Mouse (Mus musculus) NIH3T3 (cell line): ENCODE measurements around the gene Clcf1.

Source experiments
- DNase-seq: peaks from one replicate; pipeline ENCODE4 v3.0.0-alpha.2; 2012; ENCODE audit warnings: low read depth

The Clcf1 gene

GRCm38 (mm10) chr19:4254230-4254629 lies 40.2 kb downstream of the Clcf1 start:
- DNase-seq, result no peak

GRCm38 (mm10) chr19:4255583-4256162 lies 41.6 kb downstream of the Clcf1 start:
- peak; percentile 38 for DNase-seq

DNA sequence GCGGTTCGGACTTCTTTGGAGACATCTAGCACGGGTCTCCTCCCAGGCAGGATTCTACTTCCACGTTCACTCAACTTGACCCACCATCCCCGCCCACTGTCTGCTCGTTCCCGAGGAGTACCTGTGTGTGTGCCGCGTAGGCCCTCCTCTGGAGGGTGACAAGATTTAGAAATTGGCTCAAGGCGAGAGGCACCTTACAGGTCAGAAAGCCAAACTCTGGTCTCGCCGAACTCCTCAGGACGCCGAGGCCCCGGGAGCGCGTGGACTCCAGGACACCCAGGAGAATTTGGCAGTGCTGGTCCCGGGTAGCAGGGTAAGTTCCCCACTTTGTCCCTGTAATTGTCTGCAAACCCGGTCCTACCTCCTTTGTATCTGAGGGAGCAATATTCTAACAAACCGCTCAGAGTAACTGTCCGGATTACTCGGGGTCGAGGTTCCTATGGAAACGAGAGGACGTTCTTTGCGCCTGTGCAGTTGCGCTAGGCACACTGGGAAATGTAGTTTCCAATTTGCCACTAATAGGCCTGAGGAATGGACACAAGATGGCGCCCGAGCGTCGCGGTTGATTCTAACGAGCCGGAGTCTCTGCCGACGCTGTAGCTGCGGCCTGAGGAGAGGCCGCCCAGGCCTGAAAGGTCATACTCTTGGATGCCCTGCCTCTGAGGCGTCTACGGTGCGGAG lies 43.3 kb downstream of the Clcf1 start:
- peak; percentile 99 for DNase-seq

DNA sequence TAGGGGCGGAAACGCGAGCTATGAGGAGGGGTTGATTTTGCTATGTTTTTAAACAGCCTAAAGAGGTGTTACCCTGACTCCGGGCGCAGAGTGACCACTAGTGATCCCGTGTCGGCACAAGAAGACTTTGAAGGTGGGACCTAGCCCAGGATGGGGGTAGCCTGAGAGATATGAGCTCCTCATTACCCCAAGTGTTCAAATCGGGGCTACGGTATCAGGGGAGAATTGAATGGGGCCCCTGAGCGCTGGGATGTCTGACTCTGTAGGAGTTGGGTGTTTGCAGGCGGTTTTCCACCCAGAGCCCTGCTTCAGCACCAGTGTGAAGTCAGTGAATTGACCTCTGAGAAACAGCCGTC lies 43.8 kb downstream of the Clcf1 start:
- no peak for DNase-seq

GRCm38 (mm10) chr19:4261038-4261698 lies 47.1 kb downstream of the Clcf1 start:
- DNase-seq, result peak; percentile 51

GRCm38 (mm10) chr19:4262756-4263155 lies 48.7 kb downstream of the Clcf1 start:
- no peak for DNase-seq

DNA sequence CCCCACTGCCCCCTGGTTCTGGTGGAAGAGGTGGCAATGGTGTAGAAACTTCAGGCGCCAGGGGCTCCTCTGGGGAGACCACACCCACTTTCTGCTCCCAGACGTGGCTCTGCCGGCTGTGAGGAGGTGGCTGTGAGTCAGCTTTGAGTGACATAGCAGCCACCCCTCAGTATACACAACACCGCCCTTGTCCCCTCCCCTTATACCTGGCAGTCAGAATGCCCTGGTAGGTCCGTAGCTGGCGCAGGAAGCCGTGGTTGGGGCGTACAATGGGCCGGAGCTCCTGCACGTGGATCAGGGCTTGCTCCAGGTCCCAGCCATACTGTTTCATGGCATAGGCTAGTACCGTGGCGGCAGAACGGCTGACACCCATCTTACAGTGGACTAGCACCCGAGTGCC lies 49.7 kb downstream of the Clcf1 start:
- DNase-seq, result no peak

DNA sequence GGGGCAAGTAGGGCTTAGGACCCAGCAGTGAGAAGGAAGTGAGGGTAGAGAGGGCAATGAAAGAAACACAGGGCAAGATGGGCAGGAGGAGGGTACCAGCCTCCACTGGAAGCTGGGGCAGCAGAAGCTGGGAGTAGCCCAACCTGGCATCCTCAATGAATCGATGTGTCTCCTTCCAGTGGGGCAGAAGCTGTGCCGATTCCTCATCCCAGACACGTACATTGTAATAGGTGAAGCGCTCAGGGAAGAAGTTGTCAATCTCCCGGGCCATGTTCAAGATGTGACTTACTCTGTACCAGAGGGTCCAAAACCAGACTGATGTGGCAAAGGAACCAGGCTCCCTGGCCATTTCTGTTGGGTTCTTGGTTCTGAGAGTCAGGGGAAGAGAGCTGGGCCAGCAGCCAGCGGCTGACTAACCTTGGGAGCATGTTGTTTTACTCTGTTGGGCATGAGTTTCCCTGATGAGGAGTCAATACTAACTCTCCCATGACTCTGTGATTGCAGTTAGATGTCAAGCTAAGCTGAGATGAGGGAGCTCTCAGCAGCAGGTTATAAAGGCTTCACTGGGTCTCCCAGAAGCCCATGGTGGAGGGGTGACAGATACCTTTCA lies 50.2 kb downstream of the Clcf1 start:
- peak; percentile 94 for DNase-seq

GRCm38 (mm10) chr19:4265956-4266355 lies 51.9 kb downstream of the Clcf1 start:
- no peak for DNase-seq

GRCm38 (mm10) chr19:4268566-4269361 lies 54.7 kb downstream of the Clcf1 start, which contains the start of gene Ssh3:
Gene Ssh3, minus strand, starts transcription at chr19:4269180.
- DNase-seq, result no peak

- DNase-seq, result no peak
These were observed 56.1 kb downstream of the Clcf1 start for GRCm38 (mm10) chr19:4270187-4270586.

DNA sequence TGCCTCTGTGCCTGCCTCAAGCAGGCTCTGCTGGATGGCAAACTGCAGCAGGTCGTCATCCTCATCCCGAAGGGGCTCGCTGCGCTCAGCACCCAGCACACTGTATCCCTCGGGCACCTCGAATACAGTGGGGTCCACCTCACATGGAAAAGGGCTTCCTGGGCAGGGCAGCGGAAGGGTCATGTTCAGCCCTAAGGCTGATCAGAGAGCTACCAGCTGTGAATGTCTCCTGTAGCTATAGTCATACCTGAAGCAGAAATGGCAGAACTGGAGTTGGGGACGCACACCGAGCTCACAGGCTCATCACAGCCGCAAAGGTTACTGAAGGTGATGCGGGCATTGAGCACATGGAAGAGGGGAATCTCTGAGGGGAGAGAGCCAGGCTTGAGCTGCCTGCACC lies 56.9 kb downstream of the Clcf1 start:
- DNase-seq, result no peak
